21 mouse cellular contexts compared by ENCODE assay signal in genomic region chr9:32929826-32930225, GRCm38 (mm10).
"Had no signal": no experiment of that assay in that cellular context is flagged by ENCODE, and none has a peak within 500 bp of the region (broad histone marks: within the 10 kb centered on the region; RNA-seq: fewer than 3 reads in every experiment).

No protein-coding gene starts in this region.

- H3K27me3 ChIP-seq: liver, embryonic 13.5 days; liver, embryonic 15.5 days; lung, embryonic 15.5 days; midbrain, embryonic 12.5 days; neural tube, embryonic 12.5 days; stomach, embryonic 15.5 days had no signal

- H3K36me3 ChIP-seq: liver, embryonic 13.5 days; liver, embryonic 15.5 days; lung, embryonic 15.5 days; midbrain, embryonic 12.5 days; neural tube, embryonic 12.5 days; stomach, embryonic 15.5 days had no signal

- H3K4me1 ChIP-seq: liver, embryonic 13.5 days; liver, embryonic 15.5 days; megakaryocyte, embryonic 14.5 days; midbrain, embryonic 12.5 days; neural tube, embryonic 12.5 days had no signal

- H3K9ac ChIP-seq: liver, embryonic 13.5 days; liver, embryonic 15.5 days; liver, postnatal 0 days; lung, embryonic 15.5 days; midbrain, embryonic 12.5 days; neural tube, embryonic 12.5 days; stomach, embryonic 15.5 days had no signal

- ATAC-seq: liver, postnatal 0 days; lung, postnatal 0 days; midbrain, embryonic 16.5 days had no signal

- DNase-seq: liver, embryonic 13.5 days; liver, postnatal 0 days; lung, adult 2 months; lung, postnatal 14 days; lung, postnatal 36 days; midbrain, embryonic 14.5 days; right cerebral cortex, postnatal 14 days; spleen, adult 18-20 months; thymus, postnatal 14 days; thymus, postnatal 4 days had no signal

- H3K9me3 ChIP-seq: liver, embryonic 13.5 days; liver, embryonic 15.5 days; lung, embryonic 15.5 days; megakaryocyte, embryonic 14.5 days; midbrain, embryonic 12.5 days; neural tube, embryonic 12.5 days; stomach, embryonic 15.5 days had no signal

- H3K27ac ChIP-seq: liver, embryonic 13.5 days; liver, embryonic 15.5 days; lung, embryonic 15.5 days; macrophage; midbrain, embryonic 12.5 days; neural tube, embryonic 12.5 days; stomach, embryonic 15.5 days; stomach, postnatal 0 days had no signal

- H3K4me2 ChIP-seq: liver, embryonic 13.5 days; liver, embryonic 15.5 days; lung, embryonic 15.5 days; midbrain, embryonic 12.5 days; neural tube, embryonic 12.5 days; stomach, embryonic 15.5 days had no signal

- H3K4me3 ChIP-seq: liver, embryonic 13.5 days; liver, embryonic 15.5 days; lung, embryonic 15.5 days; megakaryocyte, embryonic 14.5 days; midbrain, embryonic 12.5 days; myocyte; neural tube, embryonic 12.5 days; stomach, embryonic 15.5 days had no signal
